Mouse (Mus musculus) NIH3T3 (cell line): ENCODE measurements around the gene Lama2.
"Not testable (repeated sequence)": the region's sequence is repeated elsewhere in the genome, so short reads cannot be mapped to it uniquely, and the experiment has no call there.

Experiments used
- DNase-seq: peaks from one replicate; pipeline ENCODE4 v3.0.0-alpha.2; 2012; ENCODE audit warnings: low read depth

Gene Lama2

DNA sequence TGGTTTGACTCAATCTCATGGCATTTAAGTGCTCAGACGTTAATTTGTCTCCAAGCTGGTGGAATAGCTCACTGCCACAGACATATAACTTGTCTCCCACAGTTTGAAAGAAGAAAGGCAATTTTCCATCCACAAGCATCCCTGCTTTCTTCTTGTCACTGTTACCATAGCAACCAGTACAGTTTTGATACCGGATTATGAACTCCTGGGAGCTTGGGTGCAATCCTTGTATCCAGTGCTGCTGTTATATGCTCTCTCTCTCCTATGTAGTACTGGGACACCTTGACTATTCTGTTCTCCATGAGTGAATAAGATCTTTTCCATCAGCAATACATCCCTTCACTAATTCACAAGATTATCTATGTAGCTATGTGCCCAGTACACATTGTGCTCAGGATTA lies 612.2 kb downstream of the Lama2 start:
- DNase-seq = no peak

DNA sequence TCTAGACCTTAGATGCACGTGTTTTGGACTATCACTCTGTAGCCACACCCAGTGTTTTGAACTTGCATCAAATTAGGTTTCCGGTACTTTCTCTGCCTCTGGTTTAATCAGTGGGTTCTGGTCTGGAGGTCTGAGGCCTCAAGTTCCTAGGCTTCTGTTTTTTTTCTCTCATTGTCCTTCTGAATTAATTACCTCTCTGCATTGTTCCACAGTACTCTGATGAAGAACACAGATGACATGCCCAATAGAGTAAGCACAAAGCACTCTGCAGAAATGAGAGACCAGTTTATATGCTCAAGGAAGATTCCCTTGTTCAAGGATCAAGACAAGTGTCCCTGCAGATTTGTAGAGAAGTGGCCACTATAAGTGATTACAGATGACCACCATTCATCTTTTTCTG lies 613.8 kb downstream of the Lama2 start:
- DNase-seq = no peak

DNA sequence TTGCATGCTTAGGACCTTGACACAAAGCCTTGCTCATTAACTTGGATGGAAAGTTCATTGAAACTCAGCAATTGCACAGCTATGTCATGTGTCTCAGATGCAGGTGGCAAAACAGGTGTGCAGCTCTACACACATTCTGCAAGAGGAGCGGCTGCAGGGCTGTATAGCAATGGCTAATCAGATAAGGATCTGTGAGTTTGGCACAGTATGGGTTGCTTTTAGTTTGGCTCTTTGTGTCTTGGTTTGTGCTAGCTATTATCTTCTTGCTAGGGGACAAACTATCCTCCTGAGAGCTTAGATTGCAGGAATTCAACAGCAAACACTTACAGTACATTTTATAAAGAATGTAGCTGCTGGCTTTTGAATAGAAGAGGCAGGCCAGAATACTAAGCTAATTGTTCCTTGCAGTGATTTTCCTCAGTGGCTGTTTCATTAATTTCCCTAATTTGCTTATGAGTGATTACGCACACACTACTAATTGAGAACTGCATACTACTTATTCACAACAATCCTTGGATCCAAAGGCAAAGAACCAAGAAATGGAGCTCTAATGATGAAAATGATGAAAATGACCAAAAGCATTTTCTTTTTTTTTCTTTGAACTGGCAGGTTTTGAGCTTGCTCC lies 617.9 kb downstream of the Lama2 start:
- no peak for DNase-seq

DNA sequence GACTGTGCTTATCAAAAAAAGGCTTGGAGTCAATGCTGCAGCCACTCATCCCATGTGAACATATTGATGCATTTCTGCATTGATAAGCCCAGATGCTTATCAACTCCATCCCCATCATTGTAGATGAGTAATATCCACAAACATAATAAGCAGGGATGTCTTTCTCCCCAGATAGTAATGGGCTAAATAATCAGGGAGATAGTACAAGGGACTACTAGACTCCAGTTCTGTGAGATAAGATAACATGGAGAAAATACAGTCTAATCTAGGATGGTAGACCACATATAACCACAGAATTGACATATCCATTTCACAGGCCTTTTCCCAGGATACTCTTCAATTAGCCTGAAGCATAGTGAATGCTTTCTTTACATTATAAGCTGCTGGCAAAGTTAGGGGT lies 622.9 kb downstream of the Lama2 start:
- DNase-seq = no peak

DNA sequence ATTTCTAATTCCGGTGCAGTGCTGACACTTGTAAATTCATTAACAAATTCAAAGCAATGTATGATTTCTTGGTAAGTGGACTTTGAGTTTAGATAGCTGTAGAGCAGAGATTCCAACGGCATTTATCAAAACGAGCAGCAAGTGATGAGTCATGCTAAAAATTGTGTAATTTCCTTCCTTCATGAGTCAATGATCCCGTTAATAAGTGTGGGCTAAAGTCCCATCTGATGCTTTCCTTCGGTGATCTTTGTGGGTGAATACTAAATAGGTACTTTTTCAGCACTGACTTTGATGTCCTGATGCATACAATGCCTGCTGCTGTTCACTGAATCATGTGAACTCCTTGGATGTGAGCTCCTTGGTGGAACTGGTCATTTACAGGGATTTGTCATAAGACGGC lies 623.6 kb downstream of the Lama2 start:
- peak; percentile 88 for DNase-seq

DNA sequence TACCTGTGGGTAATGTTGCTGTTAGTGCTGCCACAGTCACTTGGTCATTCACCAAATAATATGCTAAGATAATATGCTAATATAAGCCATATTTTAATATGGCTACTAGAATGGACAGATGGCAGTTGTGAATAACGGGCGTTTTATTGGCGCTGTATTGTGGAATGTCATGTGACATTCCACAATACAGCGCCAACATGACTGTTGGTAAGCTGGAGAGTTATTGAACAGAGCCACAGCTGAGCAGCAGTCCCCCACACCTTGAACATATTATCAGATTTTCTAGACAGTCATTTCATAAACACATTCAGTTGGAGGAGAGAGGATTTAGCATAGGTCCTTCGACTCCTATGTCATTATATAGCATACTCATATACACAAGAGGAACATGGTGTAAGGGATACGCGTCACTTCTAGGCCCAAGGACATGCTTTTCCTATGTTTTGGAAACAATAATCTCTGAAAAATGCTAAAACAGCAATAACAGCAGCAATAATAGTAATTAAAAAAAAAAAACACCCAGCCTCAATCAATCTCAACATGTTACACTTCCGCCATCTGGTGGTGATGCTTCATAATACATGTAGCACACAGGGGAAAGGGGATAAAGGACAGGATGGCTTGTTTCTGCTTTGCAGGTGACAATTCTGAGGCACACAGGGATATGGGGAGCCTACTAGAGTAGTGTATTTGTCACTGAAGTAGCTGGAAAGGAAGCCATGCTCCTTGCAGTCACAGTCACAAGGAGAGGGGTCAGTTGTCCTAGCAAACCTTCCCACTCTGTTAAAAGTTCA lies 624.2 kb downstream of the Lama2 start:
- peak; percentile 83 for DNase-seq

DNA sequence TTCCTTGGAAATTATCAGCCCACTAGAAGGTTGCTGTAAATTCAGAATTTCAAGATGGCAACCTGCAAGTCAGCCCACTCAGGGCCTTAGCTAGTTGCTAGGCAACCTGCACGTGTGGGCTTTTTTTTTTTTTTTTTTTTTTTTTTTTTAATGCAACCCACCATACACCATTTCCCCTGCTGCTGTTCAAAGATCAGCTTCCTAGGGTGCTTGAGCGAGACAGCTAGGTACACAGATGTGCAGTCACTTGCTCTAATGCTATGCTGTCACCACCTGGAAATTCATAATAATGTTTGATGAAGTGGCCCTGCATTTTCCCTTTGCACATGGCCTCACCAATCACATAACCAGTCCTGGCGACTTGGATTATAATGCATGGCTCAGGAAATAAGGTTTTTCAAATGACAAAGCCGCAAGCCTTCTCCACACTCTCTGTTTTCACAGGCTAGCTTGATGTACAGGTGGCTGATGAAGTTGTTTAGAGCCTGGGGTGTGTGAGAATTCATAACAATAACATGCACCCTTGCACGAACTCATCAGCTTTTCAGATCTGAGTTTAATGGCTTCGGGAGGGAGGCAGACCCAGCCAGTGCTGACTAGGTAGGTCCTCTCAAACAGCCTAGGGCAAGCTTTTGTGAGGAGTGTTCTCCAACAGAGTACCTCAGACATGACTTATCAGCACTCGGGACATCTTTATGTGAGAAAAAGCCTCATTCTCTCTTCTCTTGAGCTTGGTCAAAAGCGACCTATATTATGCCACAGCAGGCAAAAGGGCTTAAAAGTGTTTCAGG lies 625.4 kb downstream of the Lama2 start:
- DNase-seq = no peak

DNA sequence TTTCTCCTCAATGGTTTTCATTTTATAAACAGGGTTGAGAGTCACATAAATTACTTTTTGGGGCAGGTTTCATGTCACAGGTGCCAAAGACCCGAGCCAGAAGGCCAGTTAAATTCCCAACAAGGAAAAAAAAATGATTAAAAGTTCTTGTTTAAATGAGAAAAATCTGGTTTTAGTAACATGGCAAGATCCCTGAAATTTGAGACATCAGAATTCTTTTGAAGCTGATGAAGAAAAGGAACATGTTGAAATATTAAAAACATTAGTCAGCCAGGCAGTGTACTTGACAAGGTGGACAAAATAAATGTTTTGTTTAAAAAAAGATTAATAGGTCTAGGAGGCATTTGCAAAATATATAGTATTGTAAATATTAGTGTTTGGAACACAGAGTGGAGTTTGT lies 634.1 kb downstream of the Lama2 start:
- peak; percentile 72 for DNase-seq

DNA sequence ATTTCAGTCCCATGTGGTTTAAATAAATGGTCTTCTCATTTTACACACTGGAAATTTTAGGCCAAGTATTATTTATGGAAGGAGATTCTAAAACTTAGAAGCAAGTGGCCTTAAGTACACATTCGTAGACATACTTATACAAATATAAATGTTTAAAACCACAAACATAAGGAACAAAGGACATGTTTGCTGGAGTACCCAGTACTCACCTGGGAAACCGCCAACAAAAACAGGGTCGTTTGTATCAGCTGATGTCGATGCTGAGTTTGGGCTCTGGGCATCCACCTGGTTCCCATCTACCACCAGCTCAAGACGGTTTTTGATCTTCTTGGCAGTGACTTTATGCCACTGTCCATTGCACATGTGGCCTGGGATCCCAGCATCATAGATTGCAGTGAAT lies 635.5 kb downstream of the Lama2 start:
- peak; percentile 64 for DNase-seq

DNA sequence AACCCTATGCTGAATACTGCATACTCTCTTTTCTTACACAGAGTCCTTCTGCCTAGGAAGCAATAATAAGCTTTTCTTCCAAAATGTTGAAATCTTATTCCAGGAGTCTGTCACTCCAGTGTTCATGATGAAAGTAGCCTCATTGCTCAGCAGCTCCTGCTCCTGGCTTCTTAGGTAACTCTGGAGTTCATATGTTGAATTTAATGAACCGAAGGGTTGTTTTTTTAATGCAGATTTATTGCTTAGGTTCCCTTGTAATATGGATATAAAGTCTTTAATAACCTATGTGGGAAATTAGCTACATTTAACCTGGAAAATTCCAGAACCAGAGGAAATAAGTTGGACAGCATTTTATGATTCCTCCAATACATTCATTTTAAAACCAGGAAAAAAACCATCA lies 636.0 kb downstream of the Lama2 start:
- no peak for DNase-seq

DNA sequence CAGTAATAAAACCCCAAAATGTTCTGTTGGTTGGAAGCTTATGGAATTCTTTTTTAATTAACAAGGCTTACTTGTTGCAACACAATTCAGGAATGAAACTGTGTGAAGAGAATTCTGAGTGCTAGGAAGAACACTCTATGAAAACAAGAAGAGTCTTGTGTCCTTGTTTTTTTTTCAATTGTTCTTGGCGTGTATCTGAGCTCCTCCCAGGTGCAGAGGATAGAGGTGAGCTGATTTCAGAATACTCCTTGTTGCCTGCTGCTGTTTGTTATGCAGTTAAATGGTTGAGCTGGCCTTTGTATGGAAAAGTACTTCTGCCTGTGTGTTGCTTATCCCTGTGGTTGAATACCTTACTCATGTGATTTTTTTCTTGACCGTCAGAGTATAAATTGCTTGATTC lies 636.9 kb downstream of the Lama2 start:
- DNase-seq = no peak

DNA sequence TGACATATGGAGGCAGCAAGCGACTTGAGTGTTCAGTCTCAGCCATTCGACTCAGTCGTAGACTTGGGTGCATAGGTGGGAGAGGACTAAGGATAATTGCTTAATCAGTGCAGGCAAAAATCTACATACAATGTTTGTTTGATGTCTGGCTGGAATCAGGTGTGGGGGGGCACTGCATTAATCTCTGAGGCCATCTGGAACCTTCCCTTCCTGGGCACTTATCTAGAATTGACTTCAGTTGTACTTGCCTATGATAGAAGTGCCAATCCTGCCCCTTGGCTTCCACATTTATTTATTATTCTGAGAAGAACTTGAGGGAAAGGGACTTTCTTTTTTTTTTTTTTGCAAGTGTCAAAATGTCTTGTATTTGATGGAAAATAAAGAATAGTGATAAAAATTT lies 644.2 kb downstream of the Lama2 start:
- no peak for DNase-seq

DNA sequence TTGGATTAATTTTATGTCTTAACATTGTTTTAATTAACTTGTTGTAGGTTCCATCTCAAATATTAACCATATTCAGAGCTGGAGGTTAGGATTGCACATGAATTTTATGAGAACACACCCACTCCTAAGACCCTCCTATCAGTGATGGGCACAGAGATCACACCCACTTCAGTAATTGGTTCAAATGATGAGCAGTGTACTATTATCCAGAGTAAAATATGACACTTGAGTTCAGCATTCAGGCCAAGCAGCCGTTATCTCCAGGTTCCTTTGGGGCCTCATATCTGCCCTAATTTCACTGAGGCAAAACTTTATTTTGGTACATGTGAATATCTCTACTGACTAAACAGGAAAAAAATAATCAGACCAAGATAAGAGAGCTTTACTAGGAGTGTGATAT lies 645.3 kb downstream of the Lama2 start:
- DNase-seq = no peak

DNA sequence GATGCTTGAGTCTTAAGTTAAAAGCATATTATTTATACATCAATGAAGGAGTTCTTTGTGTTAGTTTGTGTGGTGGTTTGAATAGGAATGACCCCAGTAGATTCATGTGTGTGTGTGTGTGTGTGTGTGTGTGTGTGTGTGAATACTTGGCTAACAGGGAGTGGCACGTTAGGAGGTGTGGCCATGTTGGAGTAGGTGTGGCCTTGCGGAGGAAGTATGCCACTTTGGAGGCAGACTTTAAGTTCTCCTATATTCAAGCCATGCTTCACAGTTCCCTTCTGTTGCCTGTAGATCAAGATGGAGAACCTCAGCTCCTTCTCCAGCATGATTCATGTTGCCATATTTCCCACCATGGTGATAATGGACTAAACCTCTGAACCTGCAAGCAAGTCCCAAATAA lies 646.0 kb downstream of the Lama2 start:
- DNase-seq = no peak

DNA sequence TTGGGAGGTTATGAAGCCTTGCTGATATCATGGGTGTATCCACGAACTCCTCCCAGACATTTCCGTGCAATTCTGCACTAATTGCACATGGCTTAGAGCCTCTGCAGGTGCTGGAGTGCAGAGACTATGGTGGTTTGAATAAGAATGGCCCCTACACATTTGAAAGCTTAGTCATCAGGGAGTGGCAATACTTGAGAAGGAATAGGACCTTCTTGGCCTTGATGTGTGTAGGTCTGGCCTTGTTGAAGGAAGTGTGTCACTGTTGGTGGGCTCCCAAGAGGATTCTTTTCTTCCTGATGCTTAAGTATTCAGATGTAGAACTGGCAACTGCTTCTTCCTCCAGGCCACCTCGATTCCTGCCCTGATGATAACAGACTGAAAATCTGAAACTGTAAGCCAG lies 661.0 kb downstream of the Lama2 start:
- DNase-seq = no peak

DNA sequence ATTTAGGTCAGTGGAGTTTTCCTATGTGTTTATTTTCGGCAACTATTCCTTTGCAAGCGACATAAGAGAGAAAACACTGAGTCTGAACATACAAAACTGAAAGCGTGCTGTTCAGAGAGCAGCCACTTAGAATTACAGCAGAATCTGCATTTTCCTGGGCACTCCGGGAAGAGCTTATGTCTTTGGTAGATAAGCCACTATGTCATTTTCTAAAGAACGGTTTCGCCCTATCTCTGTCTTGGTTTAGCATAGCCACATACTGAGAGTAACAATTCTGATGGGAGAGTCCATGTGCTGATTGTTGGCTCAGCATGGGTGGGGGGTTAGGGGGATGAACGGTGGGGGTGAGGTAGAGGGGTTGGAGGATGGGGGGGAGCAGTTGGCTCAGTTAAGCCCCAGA lies 669.1 kb downstream of the Lama2 start:
- DNase-seq = no peak

DNA sequence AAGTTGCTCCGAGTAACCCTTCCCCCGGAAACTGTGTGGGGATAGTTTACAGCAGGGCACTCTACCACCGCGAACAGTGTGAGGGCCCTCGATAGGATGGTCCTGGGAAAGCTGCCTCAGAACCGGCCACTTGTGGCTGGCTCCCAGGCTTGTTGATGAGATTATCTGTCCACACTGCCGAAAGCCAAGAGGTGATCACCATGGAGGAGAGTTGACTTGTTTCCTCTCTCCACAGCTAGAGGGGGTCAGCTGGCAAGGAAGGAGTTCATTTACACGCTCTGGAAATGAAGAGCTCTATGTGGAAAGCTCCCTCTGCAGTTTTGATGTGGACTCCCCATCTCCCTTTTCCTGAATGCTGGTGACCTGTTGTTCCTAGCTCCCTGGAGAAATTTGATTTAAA lies 669.9 kb downstream of the Lama2 start:
- DNase-seq = no peak

DNA sequence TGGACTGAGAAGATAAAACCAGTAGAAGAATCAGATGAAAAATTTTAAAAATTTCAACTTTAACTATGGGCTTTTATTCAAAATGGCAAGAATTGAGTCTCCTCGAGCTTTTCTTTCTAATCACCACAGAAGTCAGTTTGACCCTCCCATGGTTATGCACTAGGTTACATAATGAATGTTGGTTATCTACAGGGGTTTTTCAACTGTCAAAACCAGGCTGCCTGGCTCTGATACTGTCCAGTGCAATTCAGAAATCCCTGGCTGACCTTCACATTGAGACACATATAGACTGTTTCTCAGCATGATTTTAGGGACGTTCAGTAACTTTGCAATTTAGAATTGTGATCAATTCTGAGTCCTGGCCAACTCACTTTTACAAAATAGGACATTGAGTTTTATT lies 671.2 kb downstream of the Lama2 start:
- DNase-seq = no peak

DNA sequence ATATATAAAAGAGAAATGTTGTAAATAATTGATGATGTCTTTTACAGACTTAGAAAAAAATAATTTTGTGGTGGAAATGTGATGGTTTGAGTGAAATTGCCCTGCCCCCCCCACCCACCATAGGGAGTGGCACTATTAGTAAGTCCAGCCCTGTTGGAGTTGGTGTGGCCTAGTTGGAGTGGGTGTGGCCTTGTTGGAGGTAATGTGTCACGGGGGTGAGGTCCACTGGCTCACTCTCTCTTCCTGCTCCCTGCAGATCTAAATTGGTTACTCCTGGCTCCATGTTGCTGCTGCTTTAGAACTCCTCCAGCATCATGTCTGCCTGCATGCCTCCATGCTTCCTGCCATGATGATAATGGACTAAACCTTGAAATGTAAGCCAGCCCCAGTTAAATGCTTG lies 680.0 kb downstream of the Lama2 start:
- DNase-seq = no peak

DNA sequence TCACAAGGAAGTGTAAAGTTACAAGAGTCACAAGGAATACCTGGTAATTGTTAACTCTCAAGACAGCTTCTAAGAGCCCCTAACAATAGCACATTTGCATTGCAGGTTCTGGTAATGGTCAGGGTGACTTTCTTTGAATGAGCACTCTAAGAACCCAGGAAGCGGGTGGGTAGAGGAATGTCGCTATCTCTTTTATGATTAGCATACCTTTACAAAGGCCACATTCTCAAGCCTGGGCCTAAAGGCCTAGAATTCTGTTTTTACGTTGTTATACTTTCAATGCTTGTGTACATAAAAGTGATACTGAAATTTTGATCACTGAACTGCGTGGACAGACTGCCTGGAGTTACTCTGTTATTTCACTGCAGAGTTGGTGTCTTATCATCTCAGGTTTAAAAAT lies 681.1 kb downstream of the Lama2 start:
- DNase-seq = not testable (repeated sequence)

DNA sequence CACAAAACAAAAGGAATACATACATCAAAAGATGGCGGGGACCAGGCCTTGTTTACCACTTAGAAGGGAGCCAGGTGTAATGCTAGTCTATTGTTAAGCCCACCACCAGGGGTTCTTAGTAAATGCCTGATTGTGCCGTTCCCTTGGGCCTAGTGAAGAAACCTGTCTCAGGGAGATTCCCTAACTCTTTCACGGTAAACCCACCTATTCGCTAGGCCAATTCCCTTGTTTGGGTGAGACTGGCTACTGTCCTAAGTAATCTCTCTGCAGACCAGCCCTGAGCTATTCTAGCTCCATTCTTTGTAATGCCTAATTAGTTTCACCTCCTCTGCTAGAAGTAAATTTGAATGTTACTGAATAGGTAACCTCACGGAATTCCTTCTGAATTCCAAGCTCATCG lies 683.5 kb downstream of the Lama2 start:
- DNase-seq = not testable (repeated sequence)
